Mouse (Mus musculus) kidney, adult 11 months (tissue): Measurements from ENCODE around the gene Zfp668.

ENCODE experiments used
- DNase-seq: peaks from one replicate; pipeline ENCODE4 v3.0.0; 2022

Gene Zfp668

GRCm38 (mm10) chr7:127894480-127894879 is 17.9 kb upstream of the Zfp668 start:
- DNase-seq = no peak

DNA sequence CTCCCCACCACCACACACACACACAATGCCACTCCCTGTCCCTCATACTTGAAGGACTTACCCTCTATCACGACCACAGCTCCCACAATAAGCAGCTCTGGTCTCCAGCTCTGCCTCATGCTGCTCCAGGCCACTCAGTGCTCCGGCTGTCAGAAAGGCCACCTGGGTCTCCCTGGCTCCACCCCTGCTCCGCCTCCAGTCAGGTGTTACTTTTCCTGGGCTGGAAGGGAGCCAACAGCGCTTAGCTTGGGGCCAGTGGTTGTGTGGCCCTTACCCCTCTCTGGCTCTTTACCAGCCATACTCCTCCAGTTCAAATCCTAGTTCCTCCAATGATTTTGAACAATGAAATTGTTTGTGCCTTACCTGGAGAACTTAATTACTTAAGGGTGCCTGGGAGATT is 14.2 kb upstream of the Zfp668 start, which contains the start of gene Prss53:
Prss53 (minus strand) TSS at position 173 of the 400 bp plus-strand sequence.
- DNase-seq = peak; percentile 83

DNA sequence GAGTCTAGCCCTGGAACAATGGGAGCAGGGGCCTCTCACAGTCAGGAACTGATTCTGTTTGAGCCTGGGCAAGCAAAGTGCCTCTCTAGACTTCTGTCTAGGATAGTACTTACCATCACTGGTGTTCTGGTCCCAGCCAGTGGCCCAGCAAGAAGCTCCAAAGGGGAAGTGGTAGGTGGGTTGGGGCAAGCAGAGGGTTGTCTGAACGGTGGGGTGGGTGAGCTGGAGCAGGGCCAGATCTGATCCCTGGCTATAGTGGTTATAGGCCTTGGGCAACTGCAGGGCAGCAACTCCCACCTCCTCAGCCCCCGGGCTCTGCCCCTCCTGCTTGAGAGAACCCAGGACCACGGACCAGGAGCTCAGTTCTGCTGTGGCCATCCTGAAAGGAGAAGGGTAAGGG is 12.2 kb upstream of the Zfp668 start:
- DNase-seq = no peak

DNA sequence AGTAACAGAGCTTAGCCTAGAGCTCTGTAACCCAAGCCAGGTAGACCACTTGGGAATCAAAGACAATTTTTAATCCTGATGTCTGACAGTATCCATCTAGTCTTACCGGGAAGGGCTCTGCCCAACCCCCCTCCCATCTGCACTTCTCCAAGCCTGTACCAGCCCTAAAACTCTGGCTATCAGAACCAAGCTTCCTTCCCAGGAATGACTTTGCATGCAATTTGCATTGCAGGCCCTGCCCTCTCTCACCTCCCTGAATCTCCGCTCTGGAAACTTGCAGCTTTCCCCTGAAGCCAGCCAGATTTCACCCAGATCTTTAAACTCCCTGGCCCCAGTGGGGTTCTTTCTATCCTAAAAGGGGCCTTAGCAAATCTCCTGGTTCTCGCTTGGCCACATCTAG is 11.2 kb upstream of the Zfp668 start:
- DNase-seq = no peak

DNA sequence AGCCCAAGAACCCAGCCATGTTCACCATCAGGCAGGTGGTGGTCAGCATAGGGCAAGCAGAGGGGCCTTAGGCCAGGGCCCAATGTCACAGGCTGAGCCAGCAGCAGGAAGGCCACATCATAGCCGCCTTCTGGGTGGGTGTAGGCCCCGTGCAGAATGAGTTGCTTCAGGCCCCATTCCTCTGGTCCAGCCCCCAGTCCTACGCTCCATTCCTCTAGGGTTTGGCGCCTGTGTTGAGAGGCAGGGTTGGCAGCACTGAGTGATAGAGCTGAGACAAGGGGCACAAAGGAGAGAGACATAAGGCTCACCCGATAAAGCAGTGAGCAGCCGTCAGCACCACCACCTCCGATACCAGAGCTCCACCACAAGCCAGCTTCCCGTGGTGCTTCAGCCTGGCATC is 10.6 kb upstream of the Zfp668 start:
- no peak for DNase-seq

DNA sequence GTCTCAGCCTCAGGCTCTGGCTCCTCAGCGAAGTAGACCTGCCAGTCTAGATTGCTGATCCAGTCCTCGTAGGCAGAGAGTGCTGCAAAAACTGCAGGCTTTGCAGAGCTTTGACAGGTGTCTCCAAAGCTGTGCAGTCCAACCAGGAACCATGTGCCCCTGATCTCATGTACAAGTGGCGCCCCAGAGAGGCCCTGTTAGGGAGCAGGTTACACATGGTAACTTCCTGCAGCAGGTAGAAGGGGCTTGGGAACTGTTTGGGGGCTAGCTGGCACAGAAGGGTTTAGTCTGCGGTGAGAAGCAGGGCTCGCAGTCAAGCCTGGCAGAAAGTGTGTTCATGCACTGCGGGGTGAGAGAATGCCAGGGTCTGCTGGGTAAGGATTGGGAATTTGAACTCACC is 9.9 kb upstream of the Zfp668 start:
- no peak for DNase-seq

DNA sequence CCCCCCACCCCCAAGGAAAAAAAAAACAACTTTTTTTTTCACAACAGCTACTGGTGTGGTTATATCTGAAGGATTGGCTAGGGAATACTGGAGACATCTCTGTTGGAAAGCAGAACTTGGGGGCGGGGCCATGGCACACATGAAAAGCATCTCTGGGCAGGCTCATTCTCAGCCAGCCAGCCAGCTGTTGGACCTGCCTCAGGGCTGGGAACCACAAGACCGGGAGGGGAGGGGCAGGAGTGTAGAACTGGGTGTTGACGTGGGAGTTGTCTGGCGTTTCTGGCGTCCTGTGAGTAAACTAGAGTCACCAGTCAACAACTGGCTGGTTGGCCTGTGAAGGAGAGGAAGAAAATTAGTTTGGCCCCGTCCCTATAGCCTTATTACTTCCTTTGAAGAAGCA is 9.3 kb upstream of the Zfp668 start:
- DNase-seq = no peak

- DNase-seq = no peak
Measured at GRCm38 (mm10) chr7:127880431-127880830, 3.8 kb upstream of the Zfp668 start.

GRCm38 (mm10) chr7:127879301-127879700 is 2.7 kb upstream of the Zfp668 start:
- DNase-seq = no peak

GRCm38 (mm10) chr7:127876041-127876466 is 574 bp downstream of the Zfp668 start, which contains the start of gene Zfp646:
TSS of gene Zfp646 (plus strand) at chr7:127876221.
- DNase-seq = peak; percentile 70

- peak; percentile 87 for DNase-seq
Measured at GRCm38 (mm10) chr7:127875627-127876001, 1.0 kb downstream of the Zfp668 start.

DNA sequence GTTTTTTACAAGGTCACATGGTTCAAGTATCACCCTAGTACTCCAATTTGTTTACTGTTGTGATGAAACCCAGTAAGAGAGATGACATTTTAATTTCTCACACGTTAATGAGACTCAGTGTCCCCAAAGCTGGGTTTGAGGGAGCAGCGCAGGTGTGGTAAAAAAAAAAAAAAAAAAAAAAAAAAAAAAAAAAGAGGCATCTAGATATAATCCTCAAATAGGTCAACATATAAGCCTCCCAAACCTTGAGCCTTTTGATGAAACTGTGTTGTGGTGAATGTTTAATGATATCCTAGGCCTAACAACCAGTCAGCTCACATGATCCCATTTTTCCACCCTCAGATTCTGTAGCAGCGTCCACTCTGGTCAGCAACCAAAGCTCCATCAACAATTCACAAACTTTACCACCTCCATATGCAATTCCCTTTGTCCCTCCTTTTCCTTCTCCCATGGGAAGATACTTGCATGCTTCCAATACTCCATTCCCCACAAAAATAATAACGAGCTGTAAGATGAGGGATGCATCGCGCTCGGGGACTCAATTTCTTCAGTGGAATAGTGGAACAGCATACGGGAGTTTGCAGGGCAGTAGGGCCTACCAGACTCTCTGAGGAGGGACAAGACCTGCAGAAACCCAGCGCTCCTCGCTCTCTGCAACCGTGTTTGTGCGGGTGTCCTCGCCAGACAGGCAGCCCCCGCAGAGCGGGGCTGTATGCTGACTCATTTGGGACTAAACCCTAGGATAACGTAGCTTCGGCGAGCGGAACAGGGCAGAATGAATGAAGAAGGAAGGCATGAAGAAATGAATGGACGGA is 1.6 kb downstream of the Zfp668 start:
- no peak for DNase-seq

DNA sequence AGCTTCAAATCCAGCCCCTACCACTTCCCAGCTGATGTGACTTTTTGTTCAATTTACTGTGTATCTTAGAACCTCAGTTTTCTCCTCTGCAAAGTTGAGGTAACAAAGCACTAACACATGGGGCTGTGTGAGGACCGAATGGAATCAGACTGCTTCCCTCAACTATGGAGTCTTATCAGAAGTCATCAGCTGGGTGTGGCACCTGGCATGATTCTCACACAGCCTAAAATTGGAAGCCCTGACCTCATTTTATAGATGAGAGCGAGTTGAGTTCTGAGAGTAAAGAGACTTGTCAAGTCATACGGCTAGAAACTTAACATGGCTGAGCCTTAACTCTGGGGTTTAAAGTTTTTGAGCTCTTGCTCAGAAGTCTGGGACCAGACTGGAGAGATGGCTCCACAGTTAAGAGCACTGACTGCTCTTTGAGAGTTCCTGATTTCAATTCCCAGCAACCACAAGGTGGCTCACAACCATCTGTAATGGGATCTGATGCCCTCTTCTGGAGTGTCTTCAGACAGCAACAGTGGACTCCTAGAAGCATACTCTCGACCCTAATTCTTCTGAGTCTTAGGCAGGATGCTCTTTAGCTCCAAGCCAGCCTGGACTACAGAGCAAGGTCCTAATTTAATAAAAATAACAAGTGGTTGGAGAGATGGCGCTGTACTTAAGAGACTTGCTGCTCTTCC is 6.3 kb downstream of the Zfp668 start:
- DNase-seq = no peak

- no peak for DNase-seq
Measured at GRCm38 (mm10) chr7:127869149-127869810, 7.3 kb downstream of the Zfp668 start.

DNA sequence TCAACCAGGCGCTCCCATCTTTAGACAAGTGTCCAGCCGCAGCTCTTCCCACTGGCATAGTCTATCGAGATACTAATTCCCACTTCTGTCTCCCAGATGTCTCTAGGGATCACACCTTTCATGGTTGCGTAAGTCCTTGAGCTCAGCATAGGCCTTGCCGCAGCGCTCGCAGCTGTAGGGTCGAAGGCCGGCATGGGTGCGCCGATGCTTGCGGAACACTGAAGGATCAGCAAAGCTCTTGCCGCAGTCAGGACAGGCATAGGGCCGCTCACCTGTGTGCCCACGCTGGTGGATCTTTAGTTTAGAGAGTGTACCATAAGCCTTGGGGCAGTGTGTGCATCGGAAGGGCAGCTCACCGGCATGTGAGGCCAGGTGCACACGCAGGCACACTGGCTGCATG is 9.0 kb downstream of the Zfp668 start:
- no peak for DNase-seq

DNA sequence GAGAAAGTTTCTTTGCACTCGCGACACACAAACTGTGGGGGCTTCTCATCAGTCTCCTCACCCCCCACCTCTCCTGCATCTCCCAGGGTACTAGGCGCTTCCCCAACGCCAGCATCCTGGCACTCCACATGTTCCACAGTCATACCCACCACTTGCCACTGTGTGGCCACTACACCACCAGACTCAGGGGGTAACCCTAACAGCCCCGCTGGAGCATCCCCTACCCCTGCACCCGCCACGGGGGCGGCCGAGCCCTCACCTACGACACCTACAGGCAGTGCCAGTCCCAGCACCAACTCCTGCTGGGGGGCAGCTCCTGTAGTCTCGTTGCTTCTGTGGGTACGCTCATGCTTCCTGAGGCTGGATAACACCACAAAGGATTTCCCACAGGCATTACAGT is 10.2 kb downstream of the Zfp668 start:
- no peak for DNase-seq

DNA sequence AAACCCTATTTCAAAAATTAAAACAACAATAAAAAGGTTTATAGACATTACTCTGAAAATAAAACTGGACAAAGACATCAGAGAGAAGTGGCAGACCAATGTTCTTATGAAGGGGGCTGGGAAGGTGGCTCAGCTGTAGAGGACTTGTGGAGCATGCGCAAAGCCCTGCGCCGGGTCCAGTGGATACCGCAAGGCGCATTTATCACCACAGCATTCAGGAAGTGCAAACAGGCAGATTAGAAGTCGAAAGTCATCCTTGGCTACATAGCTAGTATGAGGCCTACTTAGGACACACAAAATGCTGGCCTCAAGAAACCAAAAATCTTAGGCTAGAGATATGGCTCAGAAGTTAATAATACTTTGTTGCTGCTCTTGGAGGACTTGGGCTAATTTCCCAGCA is 18.4 kb downstream of the Zfp668 start:
- no peak for DNase-seq

DNA sequence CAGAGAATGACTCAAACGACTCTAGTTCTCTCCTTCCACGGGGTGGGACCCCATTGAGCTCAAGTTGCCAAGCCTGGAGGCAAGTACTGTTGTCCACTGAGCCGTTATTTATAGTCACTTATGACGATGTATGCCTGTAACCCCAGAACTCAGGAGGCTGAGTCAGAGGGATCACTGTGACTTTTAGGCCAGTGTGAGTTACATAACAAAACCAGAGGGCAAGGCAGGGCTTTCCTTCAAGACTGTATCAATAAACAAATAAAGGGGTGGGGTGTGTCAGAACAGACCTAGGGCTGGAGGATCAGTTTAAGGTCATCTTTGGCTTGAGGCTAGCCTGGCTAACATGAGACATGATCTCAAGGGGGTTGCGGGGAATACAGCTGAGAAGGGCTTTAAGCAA is 25.7 kb downstream of the Zfp668 start:
- DNase-seq = no peak

GRCm38 (mm10) chr7:127849973-127850875 is 26.4 kb downstream of the Zfp668 start:
- DNase-seq = no peak

- peak; percentile 87 for DNase-seq
Measured at GRCm38 (mm10) chr7:127842001-127842718, 34.5 kb downstream of the Zfp668 start.

GRCm38 (mm10) chr7:127841340-127842000 is 35.2 kb downstream of the Zfp668 start:
- peak; percentile 93 for DNase-seq
